Mouse (Mus musculus) hindbrain, embryonic 11.5 days (tissue): ENCODE results near the gene Ugt1a5. TPM values are rescaled to one million over a fixed set of nuclear protein-coding genes. Genes with fewer than 3 reads are reported as not detected.

Experiments used
- polyA plus RNA-seq: library from polyadenylated mRNA; unstranded; fragments of >200 nt; fragmentation: Nextera tagmentation; extraction: Ambion mirVana; gene quantifications from 2 replicates; pipeline ENCODE4 v1.2.1, GENCODE M21; 2014

The Ugt1a5 gene
- polyA plus RNA-seq, 1 experiment from 2014 or later = not detected

Other genes starting within 250 kb of the Ugt1a5 start
- 25.8 and 31.2 TPM in 2 replicates for gene Usp40, start 157.5 kb upstream of the Ugt1a5 start, polyA plus RNA-seq
- gene Ugt1a10, start 110.6 kb upstream of the Ugt1a5 start, polyA plus RNA-seq = not detected in 2 replicates
- gene Ugt1a9, start 95.2 kb upstream of the Ugt1a5 start, polyA plus RNA-seq = not detected in 2 replicates
- not detected in 2 replicates for gene Ugt1a8, start 78.2 kb upstream of the Ugt1a5 start, polyA plus RNA-seq
- gene Ugt1a7c, start 71.0 kb upstream of the Ugt1a5 start, polyA plus RNA-seq = 1.0 and 1.1 TPM in 2 replicates
- gene Ugt1a6b, start 62.8 kb upstream of the Ugt1a5 start, polyA plus RNA-seq = 0.17 TPM in 1 of 2 replicates, not detected in the other
- 0.49 and 0.67 TPM in 2 replicates for gene Ugt1a6a, start 31.2 kb upstream of the Ugt1a5 start, polyA plus RNA-seq
- gene Ugt1a2, start 34.6 kb downstream of the Ugt1a5 start, polyA plus RNA-seq = not detected in 2 replicates
- 14.0 and 14.7 TPM in 2 replicates for gene Dnajb3, start 39.8 kb downstream of the Ugt1a5 start, polyA plus RNA-seq
- gene Ugt1a1, start 45.9 kb downstream of the Ugt1a5 start, polyA plus RNA-seq = not detected in 2 replicates
- gene Mroh2a, start 61.0 kb downstream of the Ugt1a5 start, polyA plus RNA-seq = 1.3 and 1.7 TPM in 2 replicates
- gene Hjurp, start 111.6 kb downstream of the Ugt1a5 start, polyA plus RNA-seq = 126 and 136 TPM in 2 replicates
- not detected in 2 replicates for gene Trpm8, start 111.6 kb downstream of the Ugt1a5 start, polyA plus RNA-seq
- gene Spp2, start 240.9 kb downstream of the Ugt1a5 start, polyA plus RNA-seq = 0.17 TPM in 1 of 2 replicates, not detected in the other